Mouse (Mus musculus) thymus, postnatal 4 days (tissue): ENCODE measurements around the gene Trim75.

Source experiments
- DNase-seq: peaks from one replicate; pipeline ENCODE4 v3.0.0; 2021

Gene Trim75

DNA sequence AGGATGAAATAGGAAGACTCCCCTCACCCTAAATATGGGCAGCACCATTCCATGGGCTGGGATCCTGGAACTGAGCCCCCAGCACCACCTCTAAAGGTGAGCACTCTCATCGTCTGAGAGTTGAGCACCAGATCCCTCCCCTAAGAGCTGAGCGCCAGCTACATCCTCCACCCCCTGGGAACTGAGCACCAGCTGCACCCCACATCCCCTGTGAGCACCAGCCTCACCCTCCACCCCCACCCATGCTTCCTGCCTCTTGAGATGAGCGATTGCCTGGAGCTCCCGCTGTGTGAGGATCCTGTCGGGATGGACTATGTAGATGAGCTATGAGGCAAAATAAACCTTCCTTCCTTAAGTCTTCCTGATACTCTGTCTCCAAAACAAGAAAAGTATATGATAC lies 44.7 kb downstream of the Trim75 start:
- DNase-seq, result peak; percentile 64

DNA sequence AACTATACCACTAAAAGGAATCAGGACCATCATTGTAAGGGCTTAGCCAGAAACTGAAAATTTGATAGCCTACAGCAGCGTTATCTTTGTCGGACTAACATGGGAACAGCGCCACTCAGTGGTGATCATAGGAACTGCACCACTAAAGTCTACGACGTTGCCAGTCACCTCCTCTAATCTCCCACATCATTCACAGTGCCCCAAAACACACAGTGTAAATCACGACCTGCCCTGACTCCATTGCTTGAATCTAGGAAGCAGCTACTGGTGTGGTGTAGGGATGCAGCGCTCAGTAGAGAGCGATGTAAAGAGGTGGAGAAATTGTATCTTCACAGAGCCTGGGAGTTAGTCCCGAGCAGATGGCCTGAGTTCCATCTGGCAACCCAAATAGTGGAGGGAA lies 46.1 kb downstream of the Trim75 start:
- peak; percentile 91 for DNase-seq

DNA sequence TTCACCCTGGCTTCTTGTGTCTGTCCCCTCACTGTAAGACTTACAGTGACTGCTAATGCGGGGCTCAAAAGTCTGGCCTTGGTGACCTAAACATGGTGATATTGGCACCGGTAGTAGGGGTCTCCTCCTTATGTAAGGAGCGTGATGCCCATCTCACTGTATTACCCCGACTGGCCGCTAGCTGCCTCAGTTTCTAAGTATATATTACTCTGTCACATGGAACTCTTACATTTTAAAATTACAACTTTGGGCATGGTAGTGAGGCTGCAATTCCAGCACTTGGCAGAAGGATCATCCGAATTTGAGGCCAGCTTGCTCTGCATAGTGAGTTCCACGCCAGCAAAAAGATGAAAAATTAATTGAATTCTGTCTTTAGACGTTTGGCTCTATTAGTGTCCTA lies 46.6 kb downstream of the Trim75 start:
- DNase-seq, result no peak

DNA sequence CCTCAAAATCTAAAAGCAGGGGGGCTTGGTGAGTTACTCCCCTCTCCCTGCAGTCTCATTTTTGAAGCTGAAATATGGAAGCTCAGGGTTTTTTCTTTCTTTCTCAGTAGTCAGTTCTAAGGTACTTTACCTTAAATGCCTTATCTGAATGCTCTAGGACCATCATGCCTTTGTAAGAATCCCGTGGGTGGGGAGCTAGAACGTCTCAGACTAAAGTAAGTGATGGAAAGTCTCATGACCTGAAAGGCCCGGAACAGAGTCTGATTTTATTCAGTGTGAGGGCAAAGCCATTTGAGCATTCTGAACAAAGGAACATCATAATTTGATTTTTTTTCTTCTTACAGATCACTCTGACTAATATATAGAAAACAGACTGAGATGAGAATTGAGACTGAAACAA lies 52.6 kb downstream of the Trim75 start:
- no peak for DNase-seq
